Mouse (Mus musculus) neural tube, embryonic 13.5 days (tissue): ENCODE data around the gene D930007J09Rik. TPM values are rescaled to one million over a fixed set of nuclear protein-coding genes. Genes with fewer than 3 reads are reported as not detected.

Experiments
- ATAC-seq: fragments of 200-750 bp; cut with Nextera tagmentation; 2 replicates; pipeline ENCODE4 v1.8.0; 2017; ENCODE audit warnings: low read depth, mild to moderate bottlenecking, moderate TSS enrichment, moderate library complexity
- H3K27ac ChIP-seq: fragments of 300-500 bp; sonication (generic); replicated peaks from 2 replicates; pipeline ENCODE4 v1.5.1; 2015; ENCODE audit warnings: moderate library complexity, mild to moderate bottlenecking, inconsistent platforms
- H3K27me3 ChIP-seq: fragments of 300-500 bp; sonication (generic); 2 replicates; pipeline ENCODE4 v1.6.1; 2015; ENCODE audit warnings: mild to moderate bottlenecking, inconsistent platforms
- H3K36me3 ChIP-seq: fragments of 300-500 bp; sonication (generic); 2 replicates; pipeline ENCODE4 v1.6.1; 2015; ENCODE audit warnings: mild to moderate bottlenecking, inconsistent platforms
- H3K4me1 ChIP-seq: fragments of 300-500 bp; sonication (generic); replicated peaks from 2 replicates; pipeline ENCODE4 v1.6.1; 2015; ENCODE audit warnings: inconsistent platforms
- H3K4me2 ChIP-seq: fragments of 300-500 bp; sonication (generic); 2 replicates; pipeline ENCODE4 v1.6.1; 2015; ENCODE audit warnings: inconsistent platforms, mild to moderate bottlenecking, moderate library complexity
- H3K4me3 ChIP-seq: fragments of 300-500 bp; sonication (generic); 2 replicates; pipeline ENCODE4 v1.5.1; 2015; ENCODE audit warnings: mild to moderate bottlenecking, inconsistent platforms
- H3K9ac ChIP-seq: fragments of 300-500 bp; sonication (generic); 2 replicates; pipeline ENCODE4 v1.6.1; 2015; ENCODE audit warnings: moderate library complexity, mild to moderate bottlenecking, inconsistent platforms
- H3K9me3 ChIP-seq: fragments of 300-500 bp; sonication (generic); 2 replicates; pipeline ENCODE4 v1.6.1; 2016; ENCODE audit warnings: inconsistent platforms
- WGBS: fragments of 180-500 bp; shearing (Covaris S2); methylation state at CpG from one replicate; pipeline ENCODE4 v1.1.7; 2015; 5-methylcytosine and 5-hydroxymethylcytosine counted together
- polyA plus RNA-seq: library from polyadenylated mRNA; unstranded; fragments of >200 nt; fragmentation: Nextera tagmentation; extraction: Ambion mirVana; gene quantifications from 2 replicates; pipeline ENCODE4 v1.2.1, GENCODE M21; 2015

D930007J09Rik gene
- polyA plus RNA-seq, 1 experiment from 2014 or later = not detected

GRCm38 (mm10) chr13:32778861-32779260, 23.8 kb downstream of the D930007J09Rik start:
- H3K4me2 ChIP-seq = no peak overlapping the region
- 73% methylated on average over 3 of the region's 3 CpGs for WGBS
- no peak overlapping the region for H3K27ac ChIP-seq
- H3K9me3 ChIP-seq = no peaks in the 10 kb centered on the region
- ATAC-seq = no peak
- no peaks in the 10 kb centered on the region for H3K4me1 ChIP-seq
- no peaks in the 10 kb centered on the region for H3K27me3 ChIP-seq
- no peak overlapping the region for H3K4me3 ChIP-seq
- H3K36me3 ChIP-seq = no peaks in the 10 kb centered on the region
- no peak overlapping the region for H3K9ac ChIP-seq

DNA sequence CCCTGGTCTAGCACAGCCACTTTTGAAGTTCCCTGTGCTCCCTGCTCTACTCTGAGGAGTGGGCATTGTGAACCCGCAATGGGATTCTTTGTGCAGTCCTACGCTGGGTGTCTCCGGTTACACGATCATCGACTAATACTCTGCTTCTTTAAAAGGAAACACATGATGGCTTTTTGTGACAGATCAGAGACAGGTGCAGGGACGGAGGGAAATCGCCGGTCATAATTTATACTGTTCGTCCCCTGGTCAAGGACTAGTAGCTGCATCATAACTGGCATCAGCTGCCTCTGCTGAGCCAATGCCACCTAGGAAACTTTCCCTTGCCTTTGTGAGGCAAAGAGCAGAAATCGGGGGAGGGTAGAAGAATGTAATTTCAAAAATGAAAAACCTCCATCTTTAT, 26.3 kb downstream of the D930007J09Rik start:
- no peaks in the 10 kb centered on the region for H3K36me3 ChIP-seq
- no peak overlapping the region for H3K9ac ChIP-seq
- no peaks in the 10 kb centered on the region for H3K4me1 ChIP-seq
- no peaks in the 10 kb centered on the region for H3K27me3 ChIP-seq
- H3K27ac ChIP-seq = no peak overlapping the region
- no peak overlapping the region for H3K4me3 ChIP-seq
- 90% methylated on average over 10 of the region's 10 CpGs for WGBS
- no peaks in the 10 kb centered on the region for H3K9me3 ChIP-seq
- no peak for ATAC-seq
- H3K4me2 ChIP-seq = no peak overlapping the region

DNA sequence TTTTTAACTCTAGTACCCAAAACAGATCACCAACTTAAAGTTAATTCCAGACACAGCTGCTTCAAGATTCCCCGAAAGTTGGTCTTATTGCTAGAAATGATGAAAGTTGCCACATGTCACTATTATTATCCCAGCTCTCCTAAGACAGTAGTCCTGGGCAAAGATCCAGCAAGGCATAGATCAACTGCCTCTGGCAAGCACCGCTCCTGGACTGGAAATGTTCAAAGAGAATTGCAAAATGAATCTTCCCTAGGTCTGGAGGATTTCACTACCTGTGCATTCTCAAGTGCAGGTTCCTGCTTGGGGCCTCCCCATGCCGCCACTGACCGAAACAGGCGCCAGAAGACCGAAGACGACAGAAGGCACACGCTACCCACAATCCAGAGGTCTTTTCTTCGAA, 26.8 kb downstream of the D930007J09Rik start:
- no peak overlapping the region for H3K4me2 ChIP-seq
- no peak for ATAC-seq
- no peak overlapping the region for H3K27ac ChIP-seq
- 86% methylated on average over 9 of the region's 9 CpGs for WGBS
- H3K9ac ChIP-seq = no peak overlapping the region
- no peaks in the 10 kb centered on the region for H3K4me1 ChIP-seq
- H3K36me3 ChIP-seq = no peaks in the 10 kb centered on the region
- H3K4me3 ChIP-seq = no peak overlapping the region
- H3K9me3 ChIP-seq = no peaks in the 10 kb centered on the region
- no peaks in the 10 kb centered on the region for H3K27me3 ChIP-seq

DNA sequence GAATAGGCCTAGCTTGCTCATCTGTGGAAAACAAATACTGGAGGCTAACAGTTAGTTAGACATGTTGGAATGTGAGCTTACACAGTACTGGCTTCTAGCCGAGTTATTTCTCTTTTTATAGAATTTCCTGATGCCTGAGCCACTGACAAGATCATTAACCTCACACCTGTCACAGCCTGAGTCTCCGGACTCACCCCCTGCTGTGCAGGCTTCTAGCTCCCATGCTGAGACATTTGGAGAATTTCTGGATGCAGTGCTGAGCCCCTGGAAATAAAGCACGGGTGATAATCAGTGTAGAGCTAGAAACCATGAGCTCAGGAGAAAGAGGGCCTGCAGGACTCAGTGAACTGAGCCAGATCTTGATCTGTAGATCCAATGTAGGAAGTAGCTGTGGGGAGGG, 32.7 kb downstream of the D930007J09Rik start:
- H3K4me2 ChIP-seq = no peak overlapping the region
- H3K36me3 ChIP-seq = no peaks in the 10 kb centered on the region
- ATAC-seq = no peak
- H3K9ac ChIP-seq = no peak overlapping the region
- no peak overlapping the region for H3K4me3 ChIP-seq
- no peaks in the 10 kb centered on the region for H3K4me1 ChIP-seq
- whole genome bisulfite sequencing = 19% methylated on average over 3 of the region's 3 CpGs
- H3K27me3 ChIP-seq = no peaks in the 10 kb centered on the region
- no peaks in the 10 kb centered on the region for H3K9me3 ChIP-seq
- H3K27ac ChIP-seq = no peak overlapping the region

- Histone ChIP-seq H3K4me3 (no peak overlapping the region), H3K9me3 (no peaks in the 10 kb centered on the region), H3K9ac (no peak overlapping the region), H3K27me3 (no peaks in the 10 kb centered on the region), H3K27ac (no peak overlapping the region), H3K36me3 (no peaks in the 10 kb centered on the region), H3K4me2 (no peak overlapping the region), H3K4me1 (no peaks in the 10 kb centered on the region)
- 12% methylated on average over 4 of the region's 4 CpGs for WGBS
- no peak for ATAC-seq
Observed at GRCm38 (mm10) chr13:32768104-32768503, 34.5 kb downstream of the D930007J09Rik start.

GRCm38 (mm10) chr13:32764448-32764847, 38.2 kb downstream of the D930007J09Rik start:
- no peaks in the 10 kb centered on the region for H3K36me3 ChIP-seq
- no peaks in the 10 kb centered on the region for H3K27me3 ChIP-seq
- no peaks in the 10 kb centered on the region for H3K4me1 ChIP-seq
- no peak overlapping the region for H3K4me3 ChIP-seq
- no peak overlapping the region for H3K27ac ChIP-seq
- H3K9me3 ChIP-seq = no peaks in the 10 kb centered on the region
- ATAC-seq = no peak
- H3K9ac ChIP-seq = no peak overlapping the region
- H3K4me2 ChIP-seq = no peak overlapping the region
- WGBS = 40% methylated on average over 7 of the region's 7 CpGs

DNA sequence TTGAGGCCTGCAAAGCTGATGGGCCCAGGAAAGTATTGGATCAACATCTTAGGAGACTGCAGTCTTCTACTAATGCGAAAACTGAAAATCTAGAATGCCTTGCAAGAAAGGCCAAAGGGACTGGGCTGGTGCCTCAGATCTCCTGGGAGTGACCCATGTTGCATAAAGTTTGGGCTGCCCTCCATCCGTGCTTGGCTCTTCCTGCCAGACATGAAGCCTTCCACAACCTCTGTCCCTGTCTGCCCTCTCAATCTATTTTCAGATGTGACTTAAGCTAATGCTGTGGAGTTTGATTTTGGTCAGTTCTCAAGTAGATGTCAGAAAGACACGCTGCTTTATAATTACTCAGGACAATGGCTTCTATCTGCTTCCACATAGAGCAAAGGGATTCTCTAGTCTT, 39.5 kb downstream of the D930007J09Rik start:
- Histone ChIP-seq H3K4me3 (no peak overlapping the region), H3K36me3 (no peaks in the 10 kb centered on the region), H3K9me3 (no peaks in the 10 kb centered on the region), H3K27ac (no peak overlapping the region), H3K4me2 (no peak overlapping the region), H3K9ac (no peak overlapping the region), H3K27me3 (no peaks in the 10 kb centered on the region), H3K4me1 (no peaks in the 10 kb centered on the region)
- WGBS = 90% methylated on average over 3 of the region's 3 CpGs
- no peak for ATAC-seq

DNA sequence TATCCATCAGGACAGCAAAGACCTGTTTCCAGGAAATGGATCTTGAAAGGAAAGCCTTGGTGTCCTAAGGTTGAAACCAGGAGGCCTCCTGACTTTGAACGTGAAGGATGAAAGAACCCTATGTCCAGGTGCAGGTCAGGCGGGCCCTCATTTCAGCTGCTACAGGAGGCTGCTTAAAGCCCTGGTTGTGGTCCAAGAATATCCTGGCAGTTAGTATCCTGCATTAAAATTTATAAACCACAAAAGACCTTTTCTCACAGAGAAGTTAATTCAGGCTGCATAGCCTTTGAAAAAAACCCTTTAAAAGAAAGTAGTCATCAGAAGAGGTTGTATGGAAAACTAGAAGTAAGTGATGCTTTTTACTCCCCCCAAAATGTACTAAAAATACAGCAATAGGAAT, 41.9 kb downstream of the D930007J09Rik start:
- no peaks in the 10 kb centered on the region for H3K4me1 ChIP-seq
- H3K4me2 ChIP-seq = no peak overlapping the region
- no peaks in the 10 kb centered on the region for H3K36me3 ChIP-seq
- no peak overlapping the region for H3K4me3 ChIP-seq
- H3K9me3 ChIP-seq = no peaks in the 10 kb centered on the region
- no peaks in the 10 kb centered on the region for H3K27me3 ChIP-seq
- 89% methylated on average over 2 of the region's 2 CpGs for WGBS
- no peak overlapping the region for H3K9ac ChIP-seq
- H3K27ac ChIP-seq = no peak overlapping the region
- no peak for ATAC-seq

DNA sequence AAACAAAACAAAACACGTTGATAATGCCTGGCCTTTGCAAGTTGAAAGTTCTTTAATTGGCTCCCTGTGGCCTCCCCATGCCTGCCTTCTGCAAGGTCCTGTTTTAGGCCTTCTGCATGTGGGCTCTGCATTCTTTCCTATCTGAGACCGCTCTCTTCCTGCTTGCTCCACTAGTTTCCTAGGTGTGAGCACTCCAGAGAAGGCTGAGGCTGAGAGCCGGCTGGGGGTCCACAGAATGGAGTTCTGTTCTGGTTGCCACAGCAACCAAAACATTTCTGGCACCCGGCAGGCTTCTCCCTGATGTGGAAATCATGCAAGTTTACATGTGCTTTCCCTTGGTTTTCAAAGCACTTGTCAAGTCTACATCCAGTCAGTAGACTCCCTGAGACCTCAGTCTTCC, 43.6 kb downstream of the D930007J09Rik start:
- Histone ChIP-seq H3K27ac (no peak overlapping the region), H3K4me3 (no peak overlapping the region), H3K4me2 (no peak overlapping the region), H3K9ac (no peak overlapping the region), H3K27me3 (no peaks in the 10 kb centered on the region), H3K9me3 (no peaks in the 10 kb centered on the region), H3K4me1 (no peaks in the 10 kb centered on the region), H3K36me3 (no peaks in the 10 kb centered on the region)
- ATAC-seq = no peak
- WGBS = 17% methylated on average over 4 of the region's 4 CpGs

Other genes starting within 250 kb of the D930007J09Rik start
- gene Mylk4, start 18.9 kb downstream of the D930007J09Rik start, polyA plus RNA-seq = 0.10 and 1.1 TPM in 2 replicates
- gene Wrnip1, start 811 bp downstream of the D930007J09Rik start, polyA plus RNA-seq = 33.3 and 35.3 TPM in 2 replicates
- gene Serpinb1a, start 48.3 kb upstream of the D930007J09Rik start, polyA plus RNA-seq = 1.2 and 2.2 TPM in 2 replicates
- not detected in 2 replicates for gene Serpinb1c, start 95.4 kb upstream of the D930007J09Rik start, polyA plus RNA-seq
- gene Serpinb6b, start 162.4 kb upstream of the D930007J09Rik start, polyA plus RNA-seq = 0.40 and 1.1 TPM in 2 replicates
- 1.3 and 1.9 TPM in 2 replicates for gene Serpinb9, start 200.4 kb upstream of the D930007J09Rik start, polyA plus RNA-seq
- gene Serpinb9b, start 224.6 kb upstream of the D930007J09Rik start, polyA plus RNA-seq = 0.29 and 0.52 TPM in 2 replicates